Mouse (Mus musculus) layer of hippocampus, adult 11-12 months (tissue): ENCODE measurements at regions not wholly inside any gene's neighbourhood (a gene's known extent, or its start where the extent isn't known, plus 50 kb on each side); places are given as distances from the start of the nearest gene placed in this dataset.
A peak's percentile ranks its signal among the peaks of the same experiment; 100 is the strongest.

Experiments
- DNase-seq: peaks from one replicate; pipeline ENCODE4 v3.0.0; 2022; ENCODE audit warnings: low spot score

- DNase-seq, result no peak
Observed at GRCm38 (mm10) chr15:34775714-34776113, 418.0 kb upstream of the 9430069I07Rik start.

- DNase-seq, result no peak
Observed at GRCm38 (mm10) chr15:34751746-34752145, 394.1 kb upstream of the 9430069I07Rik start.

GRCm38 (mm10) chr15:34751021-34751420, 393.3 kb upstream of the 9430069I07Rik start:
- DNase-seq, result no peak

- DNase-seq, result peak; percentile 12
Observed at GRCm38 (mm10) chr15:34747111-34747510, 389.4 kb upstream of the 9430069I07Rik start.

GRCm38 (mm10) chr15:34743130-34743782, 385.6 kb upstream of the 9430069I07Rik start:
- DNase-seq, result peak; percentile 71

GRCm38 (mm10) chr15:34741488-34741887, 383.8 kb upstream of the 9430069I07Rik start:
- no peak for DNase-seq
